Mouse (Mus musculus) embryo, embryonic 11.5 days (tissue): ENCODE data around the gene Tmprss11g.

Experiments
- DNase-seq: peaks from one replicate; pipeline ENCODE4 v3.0.0-alpha.2; 2012; ENCODE audit warnings: low read depth, low spot score

Tmprss11g gene

DNA sequence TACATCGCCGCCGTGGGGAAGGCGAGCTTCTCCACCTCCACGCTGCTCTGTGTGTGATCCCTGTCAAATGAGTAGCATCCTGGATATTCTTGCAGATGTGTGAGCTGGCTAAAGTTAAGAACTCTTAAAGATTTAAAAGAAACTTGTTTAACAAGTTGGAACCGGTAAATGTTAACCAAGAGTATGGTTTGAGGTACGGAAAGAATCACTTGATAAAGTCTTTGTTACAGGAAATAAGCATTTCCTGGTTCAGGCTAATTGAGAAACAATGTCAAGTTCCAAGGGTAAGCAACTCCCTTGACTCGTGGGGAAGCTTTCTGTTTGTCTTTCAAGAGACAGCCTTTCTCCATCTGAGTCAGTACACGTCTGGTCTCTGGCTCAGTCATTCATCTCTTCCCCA is at the start of gene Tmprss11g:
Gene Tmprss11g, minus strand, starts transcription at position 101 of the 400 bp plus-strand sequence.
- no peak for DNase-seq

DNA sequence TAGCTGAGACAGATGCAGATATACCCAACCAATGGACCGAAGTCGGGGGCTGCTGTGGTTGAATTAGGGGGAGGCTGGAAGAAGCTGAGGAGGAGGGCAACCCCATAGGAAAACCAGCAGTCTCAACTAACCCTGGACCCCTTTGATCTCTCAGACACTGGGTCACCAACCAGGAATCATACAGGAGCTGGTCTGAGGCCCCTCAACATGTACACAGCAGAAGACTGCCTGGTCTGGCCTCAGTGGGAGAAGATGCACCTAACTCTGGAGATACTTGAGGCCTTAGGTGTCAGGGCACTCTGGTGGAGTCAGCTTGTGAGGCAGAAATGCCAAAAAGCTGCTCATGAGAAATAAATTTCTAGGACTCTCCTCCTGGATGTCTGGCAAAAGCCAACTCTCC is 28.3 kb upstream of the Tmprss11g start:
- no peak for DNase-seq

- DNase-seq: no peak
Observed at GRCm38 (mm10) chr5:86540601-86541000, 22.2 kb upstream of the Tmprss11g start.

GRCm38 (mm10) chr5:86528725-86529124 is 10.3 kb upstream of the Tmprss11g start:
- DNase-seq: no peak

DNA sequence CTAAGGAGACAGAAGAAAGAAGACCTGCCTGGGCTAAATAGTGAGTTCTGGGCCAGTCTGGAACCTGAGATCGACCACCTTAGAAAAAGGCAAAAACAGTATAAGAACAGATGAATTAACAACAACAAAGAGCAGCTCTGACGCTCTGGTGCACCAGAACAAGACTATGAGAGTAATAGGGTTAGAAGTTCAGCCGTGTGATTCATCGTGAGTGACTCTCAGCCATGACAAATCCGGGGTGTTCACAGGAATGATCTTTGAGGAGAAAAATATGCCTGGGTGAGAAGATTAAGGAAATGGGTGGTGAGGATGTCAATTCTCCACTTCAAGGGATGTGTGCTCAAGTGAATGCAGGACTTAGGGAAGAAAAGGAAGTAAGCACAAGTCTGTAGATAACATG is 6.9 kb downstream of the Tmprss11g start:
- DNase-seq: no peak

DNA sequence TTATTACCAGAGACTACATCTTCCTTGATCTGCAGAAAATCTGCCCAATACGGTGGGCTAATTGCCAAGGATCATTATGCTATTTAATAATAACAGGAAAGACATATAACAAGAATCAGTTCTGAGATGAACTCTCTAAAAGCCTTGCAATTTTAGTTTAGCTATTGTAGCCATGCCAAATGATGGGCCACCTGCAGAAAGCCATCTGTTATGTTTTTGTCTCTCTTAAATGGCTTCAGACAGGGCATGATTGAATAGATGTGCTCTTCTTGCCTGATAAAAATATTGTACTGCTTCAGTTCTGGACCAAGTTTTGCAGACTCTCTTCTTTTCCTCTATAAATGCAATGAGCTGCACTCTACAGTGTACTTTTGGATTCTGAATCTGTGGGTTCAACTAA is 24.9 kb downstream of the Tmprss11g start:
- no peak for DNase-seq

DNA sequence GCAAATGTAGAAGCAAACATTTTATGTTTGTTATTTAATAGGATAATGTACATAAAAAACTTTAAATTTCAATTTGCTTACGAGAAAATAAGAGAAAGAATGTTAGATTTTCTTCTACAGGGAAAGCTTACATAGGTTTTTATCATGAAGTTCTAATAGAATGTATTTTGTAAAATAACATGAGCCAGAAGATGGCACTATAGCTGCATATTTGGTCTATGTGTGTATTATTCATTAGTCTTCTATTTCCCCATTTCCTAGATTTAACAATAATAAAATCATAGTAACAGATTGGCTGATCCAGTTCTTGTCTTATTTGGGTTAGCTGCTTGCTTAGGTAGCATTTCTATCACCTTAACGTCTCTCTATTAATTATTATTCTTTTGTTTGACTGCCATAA is 35.8 kb downstream of the Tmprss11g start:
- DNase-seq: no peak

DNA sequence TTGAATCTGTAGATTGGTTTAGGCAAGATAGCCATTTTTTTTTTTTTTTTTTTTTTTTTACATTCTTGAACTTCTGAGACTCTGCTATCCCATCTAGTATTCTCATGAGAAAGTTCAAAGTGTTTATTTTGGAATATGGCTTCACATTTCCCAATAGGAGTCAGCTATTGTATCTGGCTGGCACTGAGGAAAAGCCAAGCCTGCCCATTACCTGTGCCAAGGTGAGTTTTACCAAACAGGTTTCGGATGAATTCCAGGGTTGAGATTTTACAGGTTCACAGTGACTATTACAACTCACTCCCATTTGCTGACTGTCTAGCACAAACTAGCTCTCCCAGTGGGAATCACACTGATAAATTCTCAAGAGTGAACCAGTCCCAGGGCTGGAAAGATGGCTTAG is 36.4 kb downstream of the Tmprss11g start:
- no peak for DNase-seq

GRCm38 (mm10) chr5:86473859-86474258 is 44.5 kb downstream of the Tmprss11g start:
- no peak for DNase-seq

DNA sequence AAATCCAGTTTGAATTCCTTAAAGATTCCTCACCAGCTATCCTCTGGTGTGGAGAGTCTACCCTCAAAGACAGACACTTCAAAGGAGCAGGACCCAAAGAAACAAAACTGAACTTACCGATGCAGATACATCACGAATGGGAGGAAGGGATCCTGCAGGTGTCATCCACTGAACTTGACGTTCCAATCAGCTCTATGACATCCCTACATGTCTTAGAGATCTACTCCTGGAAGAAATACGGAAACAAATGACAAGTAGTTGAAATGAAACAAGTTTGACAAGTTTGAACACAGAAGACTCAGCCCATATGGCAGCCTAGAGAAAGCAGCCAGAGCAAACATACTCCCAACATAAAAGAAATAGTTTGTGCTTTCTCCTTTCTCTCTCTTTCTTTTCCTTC is 49.5 kb downstream of the Tmprss11g start, which contains the start of gene Tmprss11a:
Gene Tmprss11a, minus strand, starts transcription at position 101 of the 400 bp plus-strand sequence.
- DNase-seq: no peak

DNA sequence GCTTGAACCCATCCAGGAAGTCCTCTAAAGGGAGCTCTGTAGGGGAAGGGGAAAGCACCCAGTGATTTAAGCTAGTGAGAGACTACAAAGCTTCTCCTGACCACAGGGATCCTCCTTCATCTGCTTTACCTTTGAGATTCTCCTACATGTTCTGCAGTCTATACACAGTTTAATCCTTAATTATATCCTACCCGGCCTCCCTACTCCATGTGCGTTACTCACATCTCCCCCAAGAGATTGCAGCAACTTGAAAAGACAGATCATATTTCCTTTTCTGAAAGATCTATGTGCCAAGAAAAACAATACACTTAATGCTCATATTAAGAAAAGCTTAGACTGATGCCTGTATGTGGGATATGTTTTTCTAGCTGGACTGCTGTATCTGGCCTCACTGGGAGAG is 79.1 kb downstream of the Tmprss11g start:
- no peak for DNase-seq

DNA sequence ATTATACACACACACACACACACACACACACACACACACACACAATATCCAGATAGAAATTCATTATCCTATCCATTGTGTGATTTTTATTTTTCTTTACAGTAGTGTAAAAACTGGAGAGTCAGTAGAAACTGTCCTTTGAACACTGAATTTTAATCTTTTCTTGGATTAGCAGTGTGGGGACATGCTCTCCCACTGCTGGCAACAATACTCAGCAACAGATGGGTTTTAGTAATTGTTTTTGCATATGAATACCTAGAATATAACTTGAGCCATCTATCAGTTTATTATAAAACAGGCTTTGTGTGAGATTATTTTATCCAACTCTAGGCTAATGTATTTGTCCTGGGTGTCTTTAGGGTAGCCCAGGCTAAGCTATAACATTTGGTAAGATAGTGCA is 79.9 kb downstream of the Tmprss11g start:
- DNase-seq: no peak
